Mouse (Mus musculus): Measurements from ENCODE around the gene Prex1.

Gene Prex1

GRCm38 (mm10) chr2:166598453-166599155 lies 115.0 kb downstream of the Prex1 start:
- no peak for DNase-seq

GRCm38 (mm10) chr2:166597763-166598162 lies 115.9 kb downstream of the Prex1 start:
- no peak for DNase-seq

- DNase-seq = peak; percentile 70 to 75
Observed at GRCm38 (mm10) chr2:166592034-166592912, 121.4 kb downstream of the Prex1 start.

GRCm38 (mm10) chr2:166584491-166584890 lies 129.1 kb downstream of the Prex1 start:
- DNase-seq = peak in 1 of 2 experiments; percentile 42

- no peak for DNase-seq
Observed at GRCm38 (mm10) chr2:166583292-166583691, 130.3 kb downstream of the Prex1 start.

- no peak for DNase-seq
Observed at GRCm38 (mm10) chr2:166581881-166582583, 131.6 kb downstream of the Prex1 start.

- DNase-seq = no peak
Observed at GRCm38 (mm10) chr2:166579793-166580192, 133.8 kb downstream of the Prex1 start.

- DNase-seq = no peak
Observed at GRCm38 (mm10) chr2:166579361-166579760, 134.3 kb downstream of the Prex1 start.

GRCm38 (mm10) chr2:166575419-166575818 lies 138.2 kb downstream of the Prex1 start:
- no peak for DNase-seq

GRCm38 (mm10) chr2:166574934-166575333 lies 138.7 kb downstream of the Prex1 start:
- DNase-seq = peak; percentile 63 to 71

GRCm38 (mm10) chr2:166573621-166574020 lies 140.0 kb downstream of the Prex1 start:
- no peak for DNase-seq

GRCm38 (mm10) chr2:166572297-166572696 lies 141.3 kb downstream of the Prex1 start:
- DNase-seq = no peak

- DNase-seq = peak in 1 of 2 experiments; percentile 53
Observed at GRCm38 (mm10) chr2:166569182-166569581, 144.4 kb downstream of the Prex1 start.

GRCm38 (mm10) chr2:166565503-166565902 lies 148.1 kb downstream of the Prex1 start:
- no peak for DNase-seq

- peak; percentile 60 to 80 for DNase-seq
Observed at GRCm38 (mm10) chr2:166564455-166564854, 149.2 kb downstream of the Prex1 start.

- peak; percentile 85 to 94 for DNase-seq
Observed at GRCm38 (mm10) chr2:166563890-166564289, 149.7 kb downstream of the Prex1 start.

GRCm38 (mm10) chr2:166563076-166563475 lies 150.6 kb downstream of the Prex1 start:
- DNase-seq = no peak

GRCm38 (mm10) chr2:166561781-166562180 lies 151.9 kb downstream of the Prex1 start:
- no peak for DNase-seq

GRCm38 (mm10) chr2:166560826-166561225 lies 152.8 kb downstream of the Prex1 start:
- DNase-seq = peak; percentile 35 to 74

- DNase-seq = no peak
Observed at GRCm38 (mm10) chr2:166559531-166559930, 154.1 kb downstream of the Prex1 start.

GRCm38 (mm10) chr2:166555508-166555907 lies 158.1 kb downstream of the Prex1 start:
- peak; percentile 46 to 70 for DNase-seq

- no peak for DNase-seq
Observed at GRCm38 (mm10) chr2:166554169-166554505, 159.5 kb downstream of the Prex1 start.

- DNase-seq = peak; percentile 39 to 53
Observed at GRCm38 (mm10) chr2:166553502-166554168, 160.0 kb downstream of the Prex1 start.

Data from kidney, postnatal 25 days (tissue).